ENCODE assay signal across 9 mouse cellular contexts in the genomic region with DNA sequence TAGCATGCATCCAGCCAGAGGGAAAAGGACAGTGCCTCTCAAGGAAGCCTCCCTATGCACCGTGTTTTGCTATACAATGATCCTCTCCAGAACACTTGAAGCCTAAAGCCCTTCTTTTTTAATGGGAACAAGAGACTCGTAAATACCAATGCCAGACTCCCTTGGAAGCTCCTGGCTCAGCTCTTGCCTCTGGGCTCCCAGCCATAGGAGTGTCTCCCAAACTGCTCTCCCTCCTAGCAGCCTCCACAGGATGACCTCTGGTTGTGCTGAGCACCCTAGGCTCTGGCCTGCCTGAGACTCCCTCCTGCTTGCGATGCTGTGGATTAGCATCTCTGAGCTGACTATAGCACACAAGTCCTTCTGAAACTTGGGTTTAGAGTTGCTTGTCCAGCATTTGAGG. TPM values are rescaled to one million over a fixed set of nuclear protein-coding genes. Genes with fewer than 3 reads are reported as not detected.
DNase-seq lines count a peak whose midpoint lies in the region; ATAC-seq and TF ChIP-seq lines count a peak whose summit lies in the region.
"Had no signal": no experiment of that assay in that cellular context is flagged by ENCODE, and none has a peak within 500 bp of the region (broad histone marks: within the 10 kb centered on the region; RNA-seq: fewer than 3 reads in every experiment).

No protein-coding gene starts in this region.

- H3K4me1 ChIP-seq in lung, adult 2 months (ENCODE audit: control insufficient read depth, insufficient read depth, low read length) = no peaks in the 10 kb centered on the region
- H3K4me1 ChIP-seq in heart, embryonic 15.5 days (replicated peaks) = peaks cover 18% of the 10 kb centered on the region

- ATAC-seq in heart, embryonic 15.5 days (replicated peaks; ENCODE audit: insufficient number of reproducible peaks, insufficient read depth, low FRiP score, low read depth) = no peak

- H3K36me3 ChIP-seq in heart, embryonic 15.5 days = no peaks in the 10 kb centered on the region

- WGBS in lung, adult 2 months = 54% methylated on average over 3 of the region's 3 CpGs
- 43% methylated on average over 3 of the region's 3 CpGs for WGBS in heart, embryonic 15.5 days

- peak; percentile 69 for DNase-seq in adrenal gland, postnatal 10 days
- no peak for DNase-seq in adrenal gland, adult 18-20 months (ENCODE audit: low spot score in 2 of 2)
- peak; percentile 32 for DNase-seq in lung, postnatal 36 days
- no peak for DNase-seq in lung, adult 2 months
- peak; percentile 76 for DNase-seq in urinary bladder, postnatal 14 days (ENCODE audit: low spot score)
- no peak for DNase-seq in layer of hippocampus, adult 18-20 months (ENCODE audit: low spot score in 2 of 2)
- DNase-seq in thymus, postnatal 0 days (ENCODE audit: low spot score) = no peak

- no peak overlapping the region for H3K4me2 ChIP-seq in heart, embryonic 15.5 days

- no peak overlapping the region for H3K4me3 ChIP-seq in lung, adult 2 months (replicated peaks; ENCODE audit: extremely low read depth, low read depth, low read length)
- no peak overlapping the region for H3K4me3 ChIP-seq in heart, embryonic 15.5 days

- peak overlapping the region; percentile 13; the same call in 1 of the 2 replicates for H3K27ac ChIP-seq in heart, embryonic 15.5 days
- H3K27ac ChIP-seq: liver, embryonic 14.5 days had no signal

- no peaks in the 10 kb centered on the region for H3K27me3 ChIP-seq in heart, embryonic 15.5 days

- no peak for TF ChIP-seq POLR2A in lung, adult 2 months (IDR thresholded peaks at IDR 0.05; ENCODE audit: borderline replicate concordance, extremely low read depth, low read depth, low read length)

- H3K9ac ChIP-seq in heart, embryonic 15.5 days = no peak overlapping the region
- H3K9ac ChIP-seq: liver, embryonic 14.5 days had no signal

- no peaks in the 10 kb centered on the region for H3K9me3 ChIP-seq in heart, embryonic 15.5 days (replicated peaks)

- no peak for TF ChIP-seq CTCF in lung, adult 2 months (IDR thresholded peaks at IDR 0.05; ENCODE audit: insufficient read depth, low read length)

RNA-seq across cellular contexts. Expression of a gene that starts 44.9 kb away (rescaled TPM):
- 10 to 100 TPM; 15.3 to 17.1 TPM for total RNA-seq in adrenal gland, postnatal 10 days (2021)
- total RNA-seq in adrenal gland, adult 18-20 months (2021) = 10 to 100 TPM; 17.8 to 19.1 TPM
- polyA plus RNA-seq in lung, adult 2 months (2012; rRNA removed) = 7.5 and 9.0 TPM in 2 replicates
- 20.2 and 23.4 TPM in 2 replicates for polyA plus RNA-seq in heart, embryonic 15.5 days (2015; fragmentation: Nextera tagmentation; extraction: Ambion mirVana)
- total RNA-seq in layer of hippocampus, adult 18-20 months (2021) = 10 to 100 TPM; 11.9 to 13.5 TPM
- 34.7 and 39.2 TPM in 2 replicates for polyA plus RNA-seq in thymus, postnatal 0 days (2015; fragmentation: Nextera tagmentation; extraction: Ambion mirVana)

RNA-seq across cellular contexts. Expression of a gene that starts 44.9 kb away (rescaled TPM):
- total RNA-seq in adrenal gland, postnatal 10 days (2021) = 10 to 100 TPM; 11.3 TPM
- total RNA-seq in adrenal gland, adult 18-20 months (2021) = 10 to 100 TPM; 10.5 to 11.3 TPM
- polyA plus RNA-seq in lung, adult 2 months (2012; rRNA removed) = 10.1 and 12.7 TPM in 2 replicates
- polyA plus RNA-seq in heart, embryonic 15.5 days (2015; fragmentation: Nextera tagmentation; extraction: Ambion mirVana) = 23.2 and 26.3 TPM in 2 replicates
- 10 to 100 TPM; 28.9 to 29.1 TPM for total RNA-seq in layer of hippocampus, adult 18-20 months (2021)
- 33.1 and 35.1 TPM in 2 replicates for polyA plus RNA-seq in thymus, postnatal 0 days (2015; fragmentation: Nextera tagmentation; extraction: Ambion mirVana)

Comparison
In these comparisons a context has a peak if more than half of its experiments do, and no peak if none do; other contexts are left out.
1. DNase-seq: peak in adrenal gland, postnatal 10 days (single experiment), lung, postnatal 36 days (single experiment) and urinary bladder, postnatal 14 days (single experiment); none in adrenal gland, adult 18-20 months (0 of 2), lung, adult 2 months (single experiment), layer of hippocampus, adult 18-20 months (0 of 2) and thymus, postnatal 0 days (single experiment).